Mouse (Mus musculus) ES-Bruce4 (cell line): ENCODE results near the gene Tbc1d22a.

Experiments
- CTCF ChIP-seq: IDR thresholded peaks from one replicate; pipeline ENCODE4 v1.8.1; 2011; ENCODE audit warnings: low read depth, low read length
- EP300 ChIP-seq: IDR thresholded peaks from 2 replicates; pipeline ENCODE4 v1.6.1; 2011; ENCODE audit warnings: low read depth, low read length; ENCODE audit not compliant: insufficient read depth
- POLR2A ChIP-seq: IDR thresholded peaks from one replicate; pipeline ENCODE4 v1.8.1; 2011; ENCODE audit warnings: low read length; ENCODE audit not compliant: insufficient read depth

- TF ChIP-seq CTCF (no peak), POLR2A (no peak), EP300 (no peak)
These were observed 46.3 kb upstream of the Tbc1d22a start for GRCm38 (mm10) chr15:86167787-86168504.
